Comparison of ENCODE assay signal across 18 mouse cellular contexts in the genomic region with DNA sequence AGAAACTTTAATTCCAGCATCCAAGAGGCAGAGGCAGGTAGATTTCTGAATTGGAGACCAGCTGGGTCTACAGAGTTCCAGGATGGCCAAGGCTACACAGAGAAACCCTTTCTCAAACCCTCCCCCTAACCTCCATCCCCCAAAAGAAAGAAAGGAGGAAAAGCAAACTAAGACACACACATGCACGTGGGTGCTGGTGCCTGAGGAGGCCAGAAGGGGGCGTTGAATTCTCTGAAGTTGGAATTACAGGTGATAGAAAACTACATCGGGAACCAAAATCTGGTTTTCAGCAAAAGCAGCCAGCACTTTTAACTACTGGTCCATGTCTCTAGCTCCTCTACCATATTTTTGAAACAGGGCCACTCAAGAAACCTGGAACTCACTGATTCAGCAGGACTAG. TPM values are rescaled to one million over a fixed set of nuclear protein-coding genes. Genes with fewer than 3 reads are reported as not detected.
"Had no signal": no experiment of that assay in that cellular context is flagged by ENCODE, and none has a peak within 500 bp of the region (broad histone marks: within the 10 kb centered on the region; RNA-seq: fewer than 3 reads in every experiment).

No protein-coding gene starts in this region.

- DNase-seq: lung, adult 18-20 months; lung, embryonic 14.5 days; lung, postnatal 10 days; lung, postnatal 4 days; midbrain, embryonic 14.5 days; retina, postnatal 1 day; right cerebral cortex, adult 18-20 months; thymus, adult 2 months; thymus, postnatal 25 days; thymus, postnatal 4 days had no signal

- H3K27ac ChIP-seq: midbrain, embryonic 12.5 days; neural tube, embryonic 13.5 days; neural tube, embryonic 15.5 days; stomach, embryonic 15.5 days; stomach, postnatal 0 days had no signal

- H3K36me3 ChIP-seq: midbrain, embryonic 12.5 days; neural tube, embryonic 13.5 days; neural tube, embryonic 15.5 days; stomach, embryonic 15.5 days had no signal

- H3K4me3 ChIP-seq: midbrain, embryonic 12.5 days; myocyte; neural tube, embryonic 13.5 days; neural tube, embryonic 15.5 days; stomach, embryonic 15.5 days had no signal

- H3K9ac ChIP-seq: lung, embryonic 14.5 days; midbrain, embryonic 12.5 days; neural tube, embryonic 13.5 days; neural tube, embryonic 15.5 days; stomach, embryonic 15.5 days had no signal

- H3K27me3 ChIP-seq: midbrain, embryonic 12.5 days; neural tube, embryonic 13.5 days; neural tube, embryonic 15.5 days; stomach, embryonic 15.5 days had no signal

- H3K9me3 ChIP-seq: midbrain, embryonic 12.5 days; neural tube, embryonic 13.5 days; neural tube, embryonic 15.5 days; stomach, embryonic 15.5 days had no signal

RNA-seq across cellular contexts. Expression of a gene that starts 21.6 kb away (rescaled TPM):
- total RNA-seq: megakaryocyte, adult 5-6 weeks; megakaryocyte-erythroid progenitor cell, adult 5-6 weeks had no signal
